Mouse (Mus musculus): Measurements from ENCODE around the gene Cbarp. TPM values are rescaled to one million over a fixed set of nuclear protein-coding genes. Genes with fewer than 3 reads are reported as not detected.

Gene Cbarp
- polyA plus RNA-seq, 1 experiment from 2014 or later: 5.1 TPM

DNA sequence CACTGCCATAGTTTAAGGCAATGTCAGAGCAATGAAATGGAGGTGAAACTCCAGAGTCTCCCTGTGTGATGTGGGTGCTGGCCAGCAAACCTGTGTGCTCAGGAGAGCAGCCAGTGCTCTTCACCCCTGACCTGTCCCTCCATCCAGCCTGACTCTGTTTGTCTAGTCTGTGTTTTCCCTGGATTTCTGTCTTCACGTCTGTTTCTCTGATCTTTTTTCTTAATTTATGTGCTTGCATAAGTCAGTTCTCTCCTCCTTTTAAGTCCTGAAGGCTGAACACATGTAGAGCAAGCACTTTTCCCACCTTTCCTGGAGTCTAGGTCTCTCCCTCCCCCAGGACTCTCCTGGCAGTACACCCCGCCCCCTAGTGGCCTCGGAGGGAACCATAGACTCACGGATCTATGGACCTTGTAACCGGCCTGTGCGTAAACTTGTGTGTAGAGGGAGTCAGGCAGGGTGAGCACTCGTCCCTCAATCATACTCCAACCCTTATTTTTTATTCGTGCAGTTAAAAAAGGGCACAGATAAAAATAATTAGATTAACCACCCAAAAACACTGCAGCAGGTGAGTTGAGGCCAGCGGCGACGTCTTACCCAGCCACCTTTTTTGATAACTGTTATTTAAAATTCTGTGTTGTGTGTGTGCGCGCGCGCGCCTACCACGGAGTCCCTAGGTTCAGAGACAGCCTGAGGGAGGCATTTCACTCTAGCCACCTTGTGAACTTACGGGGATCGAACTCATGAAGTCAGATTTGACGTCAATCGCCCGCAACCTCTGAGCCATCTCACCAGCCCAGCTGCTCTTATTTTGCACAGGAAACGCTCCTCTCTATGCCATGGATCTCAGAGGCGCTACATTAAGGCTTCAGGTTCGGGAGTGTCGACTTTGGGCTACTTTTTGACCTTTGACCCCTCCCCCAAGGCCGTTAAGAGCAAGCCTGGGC is 26.0 kb downstream of the Cbarp start:
- peak; percentile 71 for ATAC-seq
- Histone ChIP-seq H3K4me1 (replicated peaks) (peaks cover 32% of the 10 kb centered on the region), H3K27ac (peak overlapping the region; percentile 85), H3K4me2 (replicated peaks) (peak overlapping the region; percentile 63), H3K9me3 (no peaks in the 10 kb centered on the region), H3K9ac (peak overlapping the region; percentile 57), H3K36me3 (peaks cover 6% of the 10 kb centered on the region; the same call in 1 of the 2 replicates), H3K27me3 (replicated peaks) (no peaks in the 10 kb centered on the region), H3K4me3 (replicated peaks) (peak overlapping the region; percentile 90)
- WGBS: 2% methylated on average over 27 of the region's 27 CpGs

- ATAC-seq: no peak
- Histone ChIP-seq H3K27me3 (replicated peaks) (no peaks in the 10 kb centered on the region), H3K36me3 (no peaks in the 10 kb centered on the region), H3K4me3 (replicated peaks) (no peak overlapping the region), H3K4me1 (replicated peaks) (peaks cover 10% of the 10 kb centered on the region; the same call in 1 of the 2 replicates), H3K9me3 (no peaks in the 10 kb centered on the region), H3K4me2 (replicated peaks) (no peak overlapping the region), H3K27ac (no peak overlapping the region), H3K9ac (no peak overlapping the region)
- WGBS: 60% methylated on average over 6 of the region's 6 CpGs
Measured at GRCm38 (mm10) chr10:80107678-80108077, 33.0 kb downstream of the Cbarp start.

GRCm38 (mm10) chr10:80105926-80106325 is 34.7 kb downstream of the Cbarp start:
- WGBS: 50% methylated on average over 5 of the region's 5 CpGs
- Histone ChIP-seq H3K4me3 (replicated peaks) (0 out of 2 replicates have a peak overlapping the region, but pooled peaks have one; percentile 1), H3K4me2 (replicated peaks) (peak overlapping the region; percentile 39)

DNA sequence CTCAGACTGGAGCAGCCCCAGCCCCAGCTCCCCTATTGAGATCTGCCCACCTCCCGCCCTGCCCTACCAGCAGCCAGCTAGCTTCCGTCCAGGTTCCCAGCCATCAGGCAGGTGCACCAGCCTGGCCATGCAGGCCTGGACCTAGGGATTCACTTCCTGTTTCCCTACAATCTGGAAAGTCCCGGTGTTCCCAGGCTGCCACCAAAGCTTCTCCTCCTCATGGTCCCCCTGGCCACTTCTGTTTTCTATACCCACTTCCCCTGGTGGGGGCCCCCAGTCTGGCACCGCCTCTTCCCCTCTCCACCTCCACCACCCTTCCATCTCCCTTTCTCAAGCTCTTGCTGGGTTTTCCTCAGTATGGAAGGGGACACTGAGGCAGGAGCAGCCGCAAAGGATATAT is 35.2 kb downstream of the Cbarp start, which contains the start of gene Sbno2:
Sbno2 (minus strand) TSS at position 112 of the 400 bp plus-strand sequence.
- WGBS: 71% methylated on average over 5 of the region's 5 CpGs
- H3K9ac ChIP-seq: no peak within 1 kb of the TSS
- ATAC-seq: no peak
- H3K4me3 ChIP-seq (replicated peaks): 0 out of 2 replicates have a peak within 1 kb of the TSS, but pooled peaks have one; percentile 1
- no peaks in the 10 kb centered on the region for H3K9me3 ChIP-seq
- peak within 1 kb of the TSS; percentile 39 for H3K4me2 ChIP-seq (replicated peaks)
- H3K36me3 ChIP-seq: no peaks in the 10 kb centered on the region
- H3K27me3 ChIP-seq (replicated peaks): no peaks in the 10 kb centered on the region
- peaks cover 25% of the 10 kb centered on the region for H3K4me1 ChIP-seq (replicated peaks)
- H3K27ac ChIP-seq: peak within 1 kb of the TSS; percentile 66

More at GRCm38 (mm10) chr10:80105926-80106325, 34.7 kb downstream of the Cbarp start:
- Histone ChIP-seq H3K9me3 (no peaks in the 10 kb centered on the region), H3K27ac (peak overlapping the region; percentile 66), H3K27me3 (replicated peaks) (no peaks in the 10 kb centered on the region), H3K4me1 (replicated peaks) (peaks cover 20% of the 10 kb centered on the region), H3K9ac (no peak overlapping the region), H3K36me3 (no peaks in the 10 kb centered on the region)
- ATAC-seq: peak; percentile 66

GRCm38 (mm10) chr10:80104181-80104580 is 36.5 kb downstream of the Cbarp start:
- no peak overlapping the region for H3K4me3 ChIP-seq (replicated peaks)
- H3K36me3 ChIP-seq: no peaks in the 10 kb centered on the region
- no peaks in the 10 kb centered on the region for H3K27me3 ChIP-seq (replicated peaks)
- H3K4me1 ChIP-seq (replicated peaks): peaks cover 34% of the 10 kb centered on the region
- no peak for ATAC-seq
- H3K4me2 ChIP-seq (replicated peaks): no peak overlapping the region
- no peak overlapping the region for H3K27ac ChIP-seq
- H3K9ac ChIP-seq: no peak overlapping the region
- no peaks in the 10 kb centered on the region for H3K9me3 ChIP-seq
- 80% methylated on average over 3 of the region's 3 CpGs for WGBS

DNA sequence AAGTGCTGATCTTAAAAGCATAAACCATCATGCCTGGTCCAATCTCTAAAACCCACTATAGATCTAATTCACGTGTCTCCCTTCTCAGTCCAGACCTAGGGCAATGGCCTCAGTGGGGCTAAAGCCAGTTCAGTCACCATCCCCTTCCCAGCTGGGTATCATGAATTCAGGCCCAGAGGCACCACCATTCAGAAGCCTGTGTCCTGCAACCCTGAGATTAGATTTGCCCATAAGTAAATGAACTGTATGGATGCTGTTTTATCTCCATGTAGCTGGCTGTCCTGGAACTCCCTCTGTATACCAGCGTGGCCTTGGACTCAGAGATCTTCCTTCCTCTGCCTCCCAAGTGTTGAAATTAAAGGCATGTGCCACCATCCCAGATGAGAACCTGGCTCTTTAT is 37.6 kb downstream of the Cbarp start:
- no peak overlapping the region for H3K4me2 ChIP-seq (replicated peaks)
- H3K36me3 ChIP-seq: no peaks in the 10 kb centered on the region
- no peak overlapping the region for H3K9ac ChIP-seq
- H3K27me3 ChIP-seq (replicated peaks): no peaks in the 10 kb centered on the region
- ATAC-seq: no peak
- H3K4me1 ChIP-seq (replicated peaks): peaks cover 45% of the 10 kb centered on the region
- H3K27ac ChIP-seq: no peak overlapping the region
- H3K9me3 ChIP-seq: no peaks in the 10 kb centered on the region
- H3K4me3 ChIP-seq (replicated peaks): no peak overlapping the region
- 84% methylated on average over 2 of the region's 2 CpGs for WGBS

DNA sequence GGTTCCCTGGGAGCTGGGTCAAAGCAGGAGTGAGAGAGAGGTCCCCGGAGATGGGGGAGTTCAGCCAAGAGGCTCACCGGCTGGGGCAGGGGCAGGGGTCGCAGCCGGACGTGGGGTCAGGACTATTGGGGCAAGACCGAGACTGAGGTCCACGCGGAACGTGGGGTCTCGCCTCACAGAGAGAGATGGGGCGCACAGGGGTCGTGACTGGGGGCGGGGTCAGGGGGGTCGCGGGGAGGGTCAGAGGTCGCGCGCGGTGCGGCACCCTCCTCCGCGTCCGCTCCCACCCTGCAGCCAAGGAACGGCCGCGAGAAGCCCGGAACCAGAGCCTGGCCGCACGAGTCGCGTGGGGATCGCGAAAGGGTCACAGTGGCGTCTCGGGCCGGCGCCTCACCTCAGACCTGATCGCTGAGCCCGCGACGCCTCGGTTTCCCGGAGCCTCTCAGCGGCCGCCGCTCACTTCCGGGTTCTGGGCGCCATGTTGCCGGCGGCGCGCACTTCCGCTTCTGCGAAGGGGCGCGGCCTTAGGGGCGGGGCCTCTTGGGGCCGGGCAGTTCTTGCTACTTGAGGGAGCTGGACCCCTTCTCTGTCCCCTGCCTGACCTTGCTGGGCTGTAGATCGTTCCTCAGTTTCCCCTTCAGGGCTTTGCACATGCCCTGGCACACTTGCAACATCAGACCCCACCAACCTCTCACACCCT is 38.3 kb downstream of the Cbarp start:
- WGBS: 0% methylated on average over 57 of the region's 59 CpGs
- ATAC-seq: peak; percentile 86

DNA sequence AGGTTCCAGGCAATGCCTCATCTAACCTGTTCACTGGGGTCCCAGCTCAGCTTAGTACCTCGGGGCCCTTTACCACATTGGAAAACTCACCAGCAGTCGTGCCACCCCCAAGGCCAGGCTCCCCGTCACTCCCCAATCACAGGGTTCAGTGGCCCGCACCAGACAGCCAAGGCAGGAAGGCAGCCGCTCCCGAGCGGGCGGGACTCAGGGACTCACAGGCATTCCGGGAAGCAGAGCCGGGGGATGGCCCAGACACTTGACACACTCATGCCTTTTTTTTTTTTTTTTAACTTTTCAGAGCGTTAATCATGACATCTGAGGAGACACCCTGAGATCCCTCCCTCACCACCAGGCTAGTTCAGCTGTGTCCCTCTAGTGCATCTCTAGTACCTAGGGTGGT is 39.7 kb downstream of the Cbarp start:
- Histone ChIP-seq H3K4me2 (replicated peaks) (peak overlapping the region; percentile 89), H3K4me1 (replicated peaks) (peaks cover 56% of the 10 kb centered on the region), H3K27ac (no peak overlapping the region), H3K4me3 (replicated peaks) (peak overlapping the region; percentile 92), H3K36me3 (no peaks in the 10 kb centered on the region), H3K9ac (0 out of 2 replicates have a peak overlapping the region, but pooled peaks have one; percentile 20), H3K9me3 (no peaks in the 10 kb centered on the region), H3K27me3 (replicated peaks) (no peaks in the 10 kb centered on the region)
- WGBS: 43% methylated on average over 11 of the region's 11 CpGs
- ATAC-seq: peak; percentile 24

More for the DNA sequence above, 38.3 kb downstream of the Cbarp start:
- Histone ChIP-seq H3K4me1 (replicated peaks) (peaks cover 52% of the 10 kb centered on the region), H3K27ac (peak overlapping the region; percentile 70), H3K4me3 (replicated peaks) (peak overlapping the region; percentile 92), H3K9ac (peak overlapping the region; percentile 94), H3K9me3 (no peaks in the 10 kb centered on the region), H3K36me3 (no peaks in the 10 kb centered on the region), H3K27me3 (replicated peaks) (no peaks in the 10 kb centered on the region), H3K4me2 (replicated peaks) (peak overlapping the region; percentile 89)

DNA sequence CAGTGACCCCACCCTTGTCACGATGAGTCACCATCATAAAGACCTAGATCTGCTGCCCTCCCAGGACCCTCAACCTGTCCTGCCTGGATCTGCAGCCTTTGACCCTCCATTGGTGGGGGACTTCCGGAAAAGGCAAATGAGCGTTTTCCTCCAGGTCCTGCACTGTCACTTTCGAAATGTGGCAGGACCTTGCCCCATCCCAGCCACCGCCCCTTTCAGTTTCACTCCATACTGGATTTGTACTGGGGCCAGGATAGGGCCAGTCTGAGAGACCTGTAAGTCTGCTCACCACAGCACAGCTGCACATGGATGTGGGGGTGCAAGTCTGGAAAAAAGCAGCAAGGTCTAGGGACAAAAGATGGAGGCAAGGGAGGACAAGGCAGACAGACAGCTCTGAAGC is 42.0 kb downstream of the Cbarp start:
- Histone ChIP-seq H3K4me2 (replicated peaks) (peak overlapping the region; percentile 24), H3K9ac (no peak overlapping the region), H3K36me3 (no peaks in the 10 kb centered on the region), H3K4me1 (replicated peaks) (peaks cover 55% of the 10 kb centered on the region), H3K4me3 (replicated peaks) (no peak overlapping the region), H3K27ac (0 out of 2 replicates have a peak overlapping the region, but pooled peaks have one; percentile 23), H3K9me3 (no peaks in the 10 kb centered on the region), H3K27me3 (replicated peaks) (no peaks in the 10 kb centered on the region)
- peak; percentile 54 for ATAC-seq
- WGBS: 64% methylated on average over 5 of the region's 5 CpGs

DNA sequence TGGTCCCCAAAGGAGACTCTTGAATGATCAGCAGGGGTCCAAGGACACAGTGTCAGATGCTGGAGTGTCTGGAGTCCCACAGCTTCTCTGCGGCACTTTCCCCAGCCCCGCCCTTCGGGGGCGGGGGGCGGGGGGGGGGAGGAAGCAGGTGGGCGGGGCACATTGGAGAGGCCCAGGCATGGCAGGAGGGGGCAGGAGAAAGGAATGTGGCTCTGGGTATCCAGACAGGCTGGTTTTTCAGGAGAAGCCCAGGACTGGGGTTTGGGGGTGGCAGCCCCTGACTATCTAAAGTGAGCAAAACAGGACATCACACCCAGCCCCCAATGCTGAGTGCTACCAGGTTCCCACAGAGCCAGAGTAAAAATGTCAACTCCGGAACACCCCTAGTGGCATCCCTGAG is 43.4 kb downstream of the Cbarp start:
- no peak overlapping the region for H3K9ac ChIP-seq

DNA sequence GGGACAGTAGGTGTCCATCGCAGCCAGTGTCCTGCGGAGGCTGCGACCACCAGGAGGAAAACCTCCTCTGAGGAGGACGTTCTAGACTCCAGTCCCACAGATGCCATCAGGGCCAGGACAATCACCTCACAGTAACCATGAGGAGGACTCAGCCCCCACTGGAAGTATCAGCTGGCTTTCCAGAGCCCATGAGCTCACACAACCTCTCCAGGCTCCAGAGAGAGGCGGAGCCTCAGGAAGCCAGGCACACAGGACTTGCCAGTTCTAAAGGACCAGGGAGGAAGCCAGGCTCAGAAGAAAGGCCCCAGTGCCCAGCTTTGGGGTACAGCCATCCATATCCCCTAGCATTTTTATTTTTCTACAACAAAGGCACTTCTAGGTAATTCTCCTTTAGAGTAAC is 45.1 kb downstream of the Cbarp start:
- H3K27ac ChIP-seq: no peak overlapping the region
- H3K4me3 ChIP-seq (replicated peaks): no peak overlapping the region
- H3K4me1 ChIP-seq (replicated peaks): peaks cover 41% of the 10 kb centered on the region
- H3K36me3 ChIP-seq: no peaks in the 10 kb centered on the region
- ATAC-seq: no peak
- no peak overlapping the region for H3K4me2 ChIP-seq (replicated peaks)
- no peaks in the 10 kb centered on the region for H3K9me3 ChIP-seq
- H3K27me3 ChIP-seq (replicated peaks): no peaks in the 10 kb centered on the region
- H3K9ac ChIP-seq: no peak overlapping the region
- 84% methylated on average over 5 of the region's 5 CpGs for WGBS

More for the DNA sequence above, 43.4 kb downstream of the Cbarp start:
- H3K4me2 ChIP-seq (replicated peaks): peak overlapping the region; percentile 30
- no peaks in the 10 kb centered on the region for H3K36me3 ChIP-seq
- no peaks in the 10 kb centered on the region for H3K27me3 ChIP-seq (replicated peaks)
- peaks cover 53% of the 10 kb centered on the region for H3K4me1 ChIP-seq (replicated peaks)
- no peaks in the 10 kb centered on the region for H3K9me3 ChIP-seq
- ATAC-seq: peak; percentile 39
- H3K27ac ChIP-seq: no peak overlapping the region
- WGBS: 12% methylated on average over 7 of the region's 7 CpGs
- 0 out of 2 replicates have a peak overlapping the region, but pooled peaks have one; percentile 0 for H3K4me3 ChIP-seq (replicated peaks)

GRCm38 (mm10) chr10:80094684-80095083 is 46.0 kb downstream of the Cbarp start:
- Histone ChIP-seq H3K4me2 (replicated peaks) (no peak overlapping the region), H3K4me3 (replicated peaks) (no peak overlapping the region), H3K9me3 (no peaks in the 10 kb centered on the region), H3K4me1 (replicated peaks) (peaks cover 35% of the 10 kb centered on the region), H3K36me3 (no peaks in the 10 kb centered on the region), H3K9ac (no peak overlapping the region), H3K27ac (no peak overlapping the region), H3K27me3 (replicated peaks) (no peaks in the 10 kb centered on the region)
- ATAC-seq: no peak
- 76% methylated on average over 3 of the region's 3 CpGs for WGBS

Measured in intestine, embryonic 15.5 days (tissue).